In genomic region chr14:56402311-56403071, GRCm38 (mm10) we compare ENCODE assay signal across 8 mouse cellular contexts. TPM values are rescaled to one million over a fixed set of nuclear protein-coding genes. Genes with fewer than 3 reads are reported as not detected.
DNase-seq lines count a peak whose midpoint lies in the region; ATAC-seq and TF ChIP-seq lines count a peak whose summit lies in the region.

Rnf17 (plus strand) TSS chr14:56402581.

- no peak within 1 kb of the TSS for H3K9ac ChIP-seq in liver, postnatal 0 days (replicated peaks)
- no peak within 1 kb of the TSS for H3K9ac ChIP-seq in kidney, embryonic 14.5 days (ENCODE audit: low read depth, low read length)

- H3K4me1 ChIP-seq in liver, postnatal 0 days (ENCODE audit: insufficient read depth), result no peaks in the 10 kb centered on the region
- H3K4me1 ChIP-seq in kidney, embryonic 14.5 days (ENCODE audit: control insufficient read depth, insufficient read depth, low read length), result no peaks in the 10 kb centered on the region

- TF ChIP-seq EP300 in liver, postnatal 0 days (IDR thresholded peaks at IDR 0.05; ENCODE audit: low read depth), result no peak

- WGBS in liver, postnatal 0 days (ENCODE audit: insufficient replicate concordance), result 72% methylated on average over 34 of the region's 34 CpGs
- 72% methylated on average over 34 of the region's 34 CpGs for WGBS in kidney, embryonic 14.5 days

- peak; percentile 54 for ATAC-seq in erythroid progenitor cell, adult 5-6 weeks (replicated peaks; ENCODE audit: low FRiP score, poor library complexity, severe bottlenecking)
- ATAC-seq in liver, postnatal 0 days, result 0 out of 2 replicates have a peak, but pooled peaks have one; percentile 29
- ATAC-seq in kidney, embryonic 14.5 days (ENCODE audit: low FRiP score, low TSS enrichment), result no peak

- H3K36me3 ChIP-seq in liver, postnatal 0 days (replicated peaks; ENCODE audit: insufficient read depth, low read length), result no peaks in the 10 kb centered on the region
- H3K36me3 ChIP-seq in kidney, embryonic 14.5 days (ENCODE audit: control insufficient read depth, insufficient read depth, low read length), result no peaks in the 10 kb centered on the region

- no peaks in the 10 kb centered on the region for H3K27me3 ChIP-seq in liver, postnatal 0 days (ENCODE audit: insufficient read depth, low read length)
- H3K27me3 ChIP-seq in kidney, embryonic 14.5 days (ENCODE audit: control insufficient read depth, insufficient read depth, low read length), result no peaks in the 10 kb centered on the region

- no peak for TF ChIP-seq CTCF in liver, postnatal 0 days (IDR thresholded peaks at IDR 0.05; ENCODE audit: low read depth)

- DNase-seq in embryo, embryonic 10 days (ENCODE audit: low spot score), result peak; percentile 12
- no peak for DNase-seq in embryo, embryonic 10.5 days (ENCODE audit: low spot score)
- DNase-seq in 3134 (ENCODE audit: extremely low read depth, insufficient read length, low spot score), result peak; percentile 7
- DNase-seq in liver, postnatal 0 days, result peak; percentile 22
- DNase-seq in layer of hippocampus, adult 18-20 months (ENCODE audit: low spot score in 2 of 2), result no peak
- DNase-seq in cerebellum, postnatal 10 days, result no peak

- no peaks in the 10 kb centered on the region for H3K9me3 ChIP-seq in liver, postnatal 0 days (ENCODE audit: low read length)
- H3K9me3 ChIP-seq in kidney, embryonic 14.5 days (ENCODE audit: control insufficient read depth, low read length), result no peaks in the 10 kb centered on the region

- H3K4me3 ChIP-seq in liver, postnatal 0 days (ENCODE audit: low read depth, low read length), result no peak within 1 kb of the TSS
- no peak within 1 kb of the TSS for H3K4me3 ChIP-seq in kidney, embryonic 14.5 days (ENCODE audit: low read length)

- no peak within 1 kb of the TSS for H3K27ac ChIP-seq in liver, postnatal 0 days (ENCODE audit: low read depth)
- no peak within 1 kb of the TSS for H3K27ac ChIP-seq in kidney, embryonic 14.5 days (ENCODE audit: low read depth, low read length)

- peak within 1 kb of the TSS; percentile 26; the same call in 1 of the 2 replicates for H3K4me2 ChIP-seq in liver, postnatal 0 days (ENCODE audit: low read depth, low read length)
- H3K4me2 ChIP-seq in kidney, embryonic 14.5 days (replicated peaks; ENCODE audit: low read depth, low read length), result no peak within 1 kb of the TSS

RNA-seq across cellular contexts. Expression of gene Rnf17, which starts in this region (rescaled TPM):
- total RNA-seq in erythroid progenitor cell, adult 5-6 weeks (2015; ENCODE audit: low replicate concordance), result 3.6 TPM in 1 of 2 replicates, not detected in the other
- total RNA-seq in erythroid progenitor cell, adult 5-6 weeks (2017; ENCODE audit: low replicate concordance), result 0.91 TPM in 1 of 2 replicates, not detected in the other
- polyA plus RNA-seq in liver, postnatal 0 days (2015; fragmentation: Nextera tagmentation; extraction: Ambion mirVana), result 0.40 and 0.70 TPM in 2 replicates
- under 1 TPM; 0.50 to 0.68 TPM for total RNA-seq in layer of hippocampus, adult 18-20 months (2021)
- 1.2 and 1.6 TPM in 2 replicates for polyA plus RNA-seq in kidney, embryonic 14.5 days (2014; fragmentation: Nextera tagmentation; extraction: Ambion mirVana)

Comparison
In these comparisons a context has a peak if more than half of its experiments do, and no peak if none do; other contexts are left out.
1. DNase-seq: peak in embryo, embryonic 10 days (single experiment) and 3134 (single experiment); none in embryo, embryonic 10.5 days (single experiment), layer of hippocampus, adult 18-20 months (0 of 2) and cerebellum, postnatal 10 days (0 of 2).
2. Peak in DNase-seq, ATAC-seq and H3K4me2 ChIP-seq in liver, postnatal 0 days; RNA of the gene not detected or under 1 TPM.